Mouse (Mus musculus): ENCODE results near the gene Ski. TPM values are rescaled to one million over a fixed set of nuclear protein-coding genes. Genes with fewer than 3 reads are reported as not detected.

Gene Ski
- total RNA-seq, 2 experiments from 2014 or later: 65.3 to 80.4 TPM

DNA sequence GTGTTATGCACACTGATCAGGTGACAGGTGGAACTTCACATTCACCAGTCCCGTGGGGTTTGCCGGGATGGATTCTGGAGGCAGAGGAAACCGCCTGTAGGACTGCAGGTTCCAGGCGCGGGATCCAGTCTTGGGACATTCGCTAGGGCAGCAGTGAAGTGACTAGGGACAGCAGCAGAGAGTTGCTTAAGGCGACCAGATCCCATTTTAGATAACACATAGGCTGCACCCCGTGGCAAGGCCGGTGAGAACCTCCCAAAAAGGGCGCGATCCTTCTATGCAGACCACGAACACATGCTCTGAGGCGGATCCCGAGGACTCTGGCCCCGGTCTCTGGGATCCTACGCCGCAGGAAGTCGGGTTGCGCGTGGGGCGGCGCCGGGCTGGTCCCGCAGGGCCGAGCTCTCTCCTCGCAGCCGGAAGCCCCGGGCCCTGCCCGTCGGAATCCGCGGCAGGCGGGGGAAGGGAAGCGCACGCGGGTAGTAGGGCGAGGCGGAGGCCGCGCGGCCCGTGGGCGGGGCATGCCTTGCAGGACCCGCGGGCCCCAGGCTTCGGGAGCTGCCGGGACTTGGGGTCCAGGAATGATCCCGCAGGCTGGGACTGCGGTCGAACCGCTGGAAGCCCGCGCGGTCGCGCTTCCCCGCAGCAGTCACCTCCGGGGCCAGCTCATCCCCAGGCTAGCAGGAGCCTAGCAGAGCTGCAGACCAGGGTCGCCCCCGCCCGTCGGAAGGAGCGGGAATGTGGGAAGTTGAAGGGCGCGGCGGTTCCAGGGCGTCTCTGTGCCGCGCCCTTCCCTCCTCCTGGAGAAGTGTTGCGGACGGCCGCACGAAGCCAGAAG lies 71.9 kb downstream of the Ski start:
- DNase-seq: peak; percentile 92

DNA sequence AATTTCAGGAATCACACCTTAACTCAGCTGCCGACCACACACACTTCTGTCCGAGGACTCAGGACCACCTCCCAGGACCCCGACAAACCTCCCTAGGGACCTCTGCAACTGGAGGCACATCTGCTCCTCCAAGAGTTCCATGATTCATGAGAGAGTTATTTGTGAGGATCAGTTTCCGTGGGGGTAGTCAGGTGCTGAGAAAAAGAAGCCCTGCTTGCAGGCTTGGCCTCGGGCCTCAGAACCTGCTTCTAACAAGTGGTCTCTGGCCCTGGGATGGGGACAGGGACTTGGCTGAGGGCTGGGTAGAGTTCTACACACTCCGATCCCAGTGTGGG lies 72.5 kb downstream of the Ski start:
- no peak for DNase-seq

DNA sequence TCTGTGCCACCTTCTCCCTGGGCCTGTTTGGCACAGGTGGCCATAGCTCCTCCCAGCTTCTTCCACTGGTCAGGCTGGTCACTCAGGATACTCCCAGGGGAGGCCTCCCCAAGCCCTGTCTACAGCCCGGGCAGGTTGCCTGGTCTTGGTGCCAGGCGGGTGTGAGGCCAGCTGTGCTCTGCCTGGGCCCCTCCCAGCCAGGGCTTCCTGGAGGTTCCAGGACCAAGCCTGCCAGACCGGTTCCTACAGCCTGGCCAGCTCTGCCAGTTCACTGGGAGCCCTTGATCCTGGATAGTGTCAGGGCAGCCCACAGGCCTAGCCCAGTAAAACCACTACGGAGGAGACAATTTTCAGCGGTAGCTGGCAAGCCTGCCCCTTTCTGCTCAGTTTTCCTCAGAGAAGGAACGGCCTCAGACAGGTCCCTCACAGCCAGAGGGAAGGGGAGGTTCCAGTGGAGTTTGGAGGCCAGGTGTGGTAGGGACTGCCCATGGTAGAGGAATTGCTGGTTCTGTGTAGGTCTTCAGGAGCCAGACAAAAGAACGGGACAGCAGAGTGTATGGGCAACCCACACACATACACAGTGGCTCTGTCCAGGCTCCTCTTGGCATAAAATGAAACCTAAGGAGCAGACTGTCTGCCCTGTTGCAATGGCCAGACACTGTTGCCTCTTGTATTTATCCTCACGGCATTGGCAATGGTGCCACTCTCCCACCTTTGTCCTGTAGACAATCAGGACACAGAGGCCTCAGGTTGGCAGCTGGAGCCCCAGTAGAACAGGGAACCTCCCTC lies 73.3 kb downstream of the Ski start:
- DNase-seq: peak; percentile 86

DNA sequence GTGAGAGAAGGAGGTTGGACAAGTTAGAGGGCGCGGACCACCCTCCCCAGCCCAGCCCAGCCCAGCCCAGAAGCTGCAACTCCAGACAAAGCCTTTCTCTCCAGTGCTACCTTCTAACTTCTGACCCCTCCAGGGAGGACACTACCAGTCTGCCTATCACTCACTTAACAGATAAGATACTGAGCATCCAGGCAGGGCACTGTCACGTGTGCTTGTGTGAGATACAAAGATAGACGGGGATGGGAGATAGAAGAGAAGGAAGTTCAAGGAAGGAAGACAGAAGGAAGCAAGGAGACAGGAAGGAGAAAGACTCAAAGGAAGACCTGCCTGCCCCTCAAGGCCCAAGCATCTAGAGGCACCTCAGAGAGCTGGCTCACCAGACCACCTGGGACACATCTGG lies 73.9 kb downstream of the Ski start:
- DNase-seq: no peak

DNA sequence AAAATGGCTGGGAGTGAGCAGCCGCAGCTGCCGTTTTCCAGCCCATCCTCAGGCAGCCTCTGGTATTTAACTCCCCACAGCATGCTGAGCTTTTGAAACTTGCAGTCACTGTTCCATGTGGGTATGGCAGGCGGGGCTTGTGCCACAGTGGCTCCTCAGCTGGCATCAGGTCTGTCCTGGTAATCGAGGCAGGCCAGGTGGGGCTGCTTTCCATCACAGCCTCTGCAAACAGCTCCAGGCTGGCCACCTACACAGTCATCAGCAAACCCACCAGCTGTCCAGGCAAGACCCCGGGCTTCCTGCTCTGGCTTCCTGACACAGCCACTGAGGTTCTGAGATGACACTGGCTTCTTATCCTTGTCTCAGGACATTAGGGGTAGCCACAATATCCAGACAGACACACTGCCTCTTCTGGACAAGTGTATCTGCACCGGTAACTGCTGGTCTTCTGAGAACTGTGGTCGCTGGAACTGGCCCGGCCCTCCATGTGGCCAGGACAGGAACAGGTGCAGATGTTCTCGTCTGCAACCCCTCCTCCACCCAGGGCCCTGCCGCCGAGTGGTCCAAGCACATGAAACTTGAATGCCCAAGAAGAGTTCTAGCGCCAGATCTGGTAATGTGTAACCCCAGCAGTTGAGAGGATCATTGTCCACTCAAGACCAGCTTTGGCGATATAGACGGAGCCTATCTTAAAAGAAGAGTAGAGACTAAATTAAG lies 76.1 kb downstream of the Ski start:
- DNase-seq: no peak

DNA sequence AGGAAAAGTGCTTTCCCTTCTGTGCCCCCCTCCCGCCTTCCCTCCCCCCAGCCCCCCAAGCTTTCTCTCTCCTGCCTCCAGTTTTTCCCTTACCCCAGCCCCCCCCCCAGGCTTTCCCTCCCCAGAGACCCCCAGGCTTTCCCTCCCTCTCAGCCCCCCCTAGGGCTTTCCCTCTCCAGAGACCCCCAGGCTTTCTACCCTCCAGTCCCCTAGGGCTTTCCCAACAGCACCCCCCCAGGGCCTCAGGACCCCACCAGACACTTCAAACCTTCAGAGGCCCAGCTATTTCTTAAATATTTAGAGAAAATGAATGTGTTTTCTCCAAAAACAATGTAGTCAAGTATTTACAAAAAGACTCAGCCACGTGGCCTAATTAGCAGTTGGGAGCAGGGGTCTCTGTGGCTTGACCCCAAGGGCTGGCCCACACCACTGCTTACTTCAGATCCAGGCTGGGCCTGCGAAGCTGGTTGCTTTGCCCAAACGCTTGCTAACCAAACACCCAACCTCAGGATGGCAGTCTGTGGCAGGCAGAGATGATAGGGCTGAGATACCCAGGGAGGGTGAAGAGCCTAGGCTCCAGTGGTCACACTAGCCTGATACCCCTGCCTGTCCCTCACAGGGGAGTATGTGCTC lies 77.7 kb downstream of the Ski start:
- no peak for DNase-seq

DNA sequence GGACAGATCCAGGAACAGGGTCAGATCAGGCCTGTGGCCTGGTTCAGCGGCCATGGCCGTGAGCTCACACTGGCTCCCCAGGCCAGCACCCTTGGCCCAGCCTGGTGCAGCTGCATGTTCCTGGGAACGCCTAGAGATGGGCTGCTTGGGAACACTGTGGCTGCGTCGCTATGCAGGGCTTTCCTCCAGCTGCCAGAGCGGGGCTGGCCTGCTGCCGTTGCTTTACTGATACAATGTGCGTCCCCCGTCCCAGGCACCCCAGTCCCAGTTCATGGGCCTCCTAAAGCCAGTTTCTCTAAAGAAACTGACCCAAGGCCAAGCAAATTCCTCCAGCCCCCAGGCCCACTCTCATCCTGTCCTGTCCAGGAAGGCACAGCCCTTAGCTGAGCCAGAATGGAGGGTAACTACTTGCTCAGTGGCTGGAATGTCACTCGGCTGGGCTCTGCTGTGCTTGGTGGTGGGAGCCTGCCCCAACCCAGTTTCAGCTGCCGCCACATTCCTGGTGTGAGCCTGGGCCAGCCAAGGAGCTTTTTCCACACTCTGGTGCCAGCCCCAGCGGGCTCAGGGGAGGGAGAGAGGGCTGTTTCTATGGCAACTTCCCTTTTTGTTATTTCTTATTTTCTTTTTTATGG lies 78.4 kb downstream of the Ski start:
- peak; percentile 75 for DNase-seq

DNA sequence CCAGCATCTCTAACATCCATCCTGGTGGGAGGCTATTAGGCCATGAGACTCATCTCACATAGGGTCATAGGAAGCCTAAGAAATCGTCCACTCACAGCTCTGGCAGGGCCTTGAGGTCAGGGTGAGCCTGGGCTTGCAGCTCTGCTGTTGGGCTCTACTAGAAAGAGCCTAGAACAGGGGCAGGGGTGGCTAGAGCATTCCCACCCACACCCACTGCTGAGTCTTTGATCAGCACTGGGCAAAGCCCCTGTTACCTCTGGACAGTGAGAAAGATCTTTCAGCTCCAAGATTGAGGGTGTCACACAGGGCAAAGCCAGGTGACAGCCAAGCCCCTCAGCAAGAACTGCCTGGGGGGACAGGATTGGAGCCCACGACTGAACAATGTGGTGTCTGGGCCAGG lies 79.0 kb downstream of the Ski start:
- no peak for DNase-seq

DNA sequence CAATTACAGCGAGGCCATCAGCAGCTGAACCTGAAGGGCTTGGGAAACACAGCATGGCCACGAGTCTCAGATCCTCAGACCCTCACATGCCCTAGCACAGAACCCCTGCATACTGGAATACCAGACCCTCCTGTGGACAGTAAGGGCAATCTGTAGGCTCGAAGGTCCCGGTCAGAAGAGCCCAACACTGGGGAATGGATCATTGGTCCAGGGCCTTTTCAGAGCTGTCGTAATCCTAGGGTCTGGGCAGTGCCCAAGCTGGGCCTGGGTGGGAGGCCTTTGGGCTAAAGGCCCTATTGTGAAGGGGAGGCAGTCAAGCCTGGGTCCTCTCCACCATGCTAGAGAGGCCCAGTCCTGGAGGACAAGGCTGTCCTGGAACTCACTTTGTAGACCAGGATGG lies 79.6 kb downstream of the Ski start:
- DNase-seq: no peak

DNA sequence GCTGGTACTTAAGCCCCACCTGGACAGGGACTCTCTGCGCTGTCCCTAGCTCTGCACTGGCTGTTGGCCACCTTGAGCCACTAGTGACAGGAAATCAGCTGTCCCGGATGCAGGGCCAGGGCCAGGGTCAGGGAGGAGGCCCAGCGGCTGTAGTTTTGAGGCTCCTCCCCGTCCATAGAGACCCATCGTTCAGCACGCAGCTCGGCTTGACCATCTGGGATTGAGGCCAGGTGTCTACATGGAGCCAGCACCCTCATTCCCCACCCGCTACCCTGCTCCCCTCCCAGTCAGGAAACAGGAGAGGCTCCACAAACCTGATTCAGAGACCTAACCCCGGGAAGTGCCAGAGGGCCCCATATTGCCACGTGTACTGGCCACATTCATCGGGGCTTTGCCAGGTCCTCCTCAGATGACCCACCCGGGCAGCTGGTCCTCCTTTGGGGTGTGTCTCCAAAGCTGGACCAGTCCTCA lies 81.6 kb downstream of the Ski start:
- peak; percentile 81 for DNase-seq

DNA sequence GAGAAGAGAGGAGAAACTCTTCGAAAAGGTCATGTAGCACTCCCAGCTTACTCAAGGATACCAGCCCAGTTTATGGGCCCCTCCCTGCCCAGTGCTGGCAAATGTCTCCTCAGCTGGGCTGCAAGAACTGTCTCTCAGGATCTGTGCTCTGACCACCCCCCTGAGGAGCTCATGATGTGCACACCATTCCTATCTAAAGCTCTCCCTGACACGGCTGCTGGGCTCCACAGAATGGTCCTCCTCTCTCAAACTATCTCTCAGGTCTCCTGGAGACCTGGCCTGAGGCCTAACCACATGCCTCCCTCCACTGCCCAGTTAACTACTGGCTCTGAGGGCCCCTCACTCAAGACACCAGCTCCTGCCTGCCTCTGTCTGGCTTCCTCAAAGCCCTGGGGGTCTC lies 82.2 kb downstream of the Ski start:
- peak; percentile 36 for DNase-seq

DNA sequence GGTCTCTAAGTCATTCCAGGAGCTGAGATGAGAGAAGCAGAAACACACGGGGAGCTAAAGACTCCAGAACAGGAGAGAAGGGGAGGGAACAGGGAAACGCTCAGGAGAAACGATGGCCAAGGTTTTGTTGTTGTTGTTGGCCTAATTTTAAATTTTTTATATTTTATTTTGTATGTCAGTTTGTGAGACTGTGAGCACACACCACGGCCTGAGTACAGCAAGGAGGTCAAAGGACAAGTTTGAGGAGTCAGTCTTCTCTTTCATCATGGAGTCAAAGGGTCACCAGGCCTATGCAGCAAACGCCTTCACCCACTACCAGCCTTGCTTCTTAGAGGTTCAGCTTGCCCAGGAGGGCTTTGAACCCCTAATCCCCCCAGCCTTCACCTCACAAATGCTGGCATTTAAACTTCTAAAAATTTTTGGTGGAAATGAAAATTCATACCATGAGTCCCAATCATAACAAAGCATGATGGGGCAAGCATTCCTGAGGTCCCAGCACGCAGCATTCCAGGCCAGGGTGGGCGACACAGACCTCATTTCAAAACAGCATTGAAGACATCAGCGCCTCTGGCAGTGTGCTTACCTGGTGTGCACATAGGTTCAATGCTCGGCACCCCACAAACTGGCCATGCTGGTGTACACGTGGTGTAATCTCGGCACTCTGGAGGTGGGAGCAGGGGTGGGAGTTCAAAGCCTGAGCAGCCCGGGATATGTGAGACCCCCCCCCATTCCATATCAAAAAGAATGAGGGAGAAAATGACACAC lies 82.9 kb downstream of the Ski start:
- peak; percentile 9 for DNase-seq

DNA sequence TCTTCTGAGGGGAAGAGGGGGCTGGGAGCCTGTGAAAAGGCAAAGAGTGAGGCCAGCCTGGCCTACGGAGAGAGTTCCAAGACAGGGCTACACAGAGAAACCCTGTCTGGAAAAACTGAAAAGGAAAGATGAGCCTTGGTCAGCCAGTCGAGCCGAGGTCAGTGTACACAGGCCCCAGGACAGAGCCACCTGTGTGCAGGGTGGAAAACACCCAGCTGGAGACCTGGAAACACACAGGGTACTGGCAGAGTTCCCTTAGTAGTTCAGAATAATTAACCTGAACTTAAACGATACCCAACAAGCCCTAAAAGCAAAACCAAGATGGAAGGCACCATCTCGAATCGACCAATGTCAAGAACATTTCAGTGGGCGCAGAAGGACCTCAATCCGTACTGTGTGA lies 83.9 kb downstream of the Ski start:
- DNase-seq: no peak

DNA sequence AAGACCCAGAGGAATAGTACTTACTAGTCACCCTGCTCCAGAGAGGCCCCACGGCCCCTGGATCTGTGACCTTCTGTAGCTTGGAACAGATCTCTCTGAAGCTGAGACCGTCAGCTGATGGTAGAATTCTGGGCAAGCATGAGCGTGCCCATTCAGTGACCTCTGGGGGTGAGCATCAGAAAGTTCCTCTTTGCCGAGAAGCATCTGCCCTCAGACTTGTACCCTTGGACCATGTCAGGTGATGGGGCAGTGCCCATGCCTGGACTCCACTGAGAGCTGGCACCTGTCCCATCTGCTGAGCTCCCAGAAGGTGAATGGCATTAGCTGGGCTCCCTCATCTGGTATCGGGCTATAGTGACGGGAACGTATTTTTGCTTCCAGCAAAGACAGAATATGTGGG lies 84.5 kb downstream of the Ski start:
- DNase-seq: no peak

DNA sequence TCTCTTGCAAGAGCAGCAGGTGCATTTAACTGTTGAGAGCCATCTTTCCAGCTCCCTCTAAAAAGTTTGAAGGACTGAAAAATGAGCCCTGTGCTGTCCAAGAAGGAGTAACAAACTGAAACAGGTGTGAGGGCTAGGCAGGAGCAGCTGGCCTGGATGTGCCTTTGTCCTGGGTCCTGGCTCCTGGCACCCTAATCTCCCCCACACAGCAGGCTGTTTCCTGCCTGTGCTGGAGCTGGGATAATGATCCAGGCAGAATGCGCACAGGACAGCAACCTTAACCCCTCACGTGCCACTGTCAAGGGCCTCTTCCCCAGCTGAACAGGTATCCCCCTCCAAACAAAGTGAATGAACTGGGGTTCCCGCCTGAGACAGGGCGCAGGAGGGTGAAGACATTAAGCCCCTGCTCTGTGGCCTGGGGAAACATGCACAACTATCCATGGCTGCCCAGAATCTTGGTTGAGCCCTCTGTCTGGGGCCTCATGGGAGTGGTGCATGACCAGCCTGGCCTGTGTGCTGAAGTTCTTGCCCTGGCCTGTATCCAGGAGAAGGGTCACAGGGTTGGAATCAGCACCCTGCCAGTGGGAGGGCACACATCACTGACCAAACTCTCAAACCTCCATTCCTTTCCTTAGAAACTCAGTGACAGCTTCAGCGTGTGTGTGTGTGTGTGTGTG lies 86.3 kb downstream of the Ski start:
- peak; percentile 75 for DNase-seq

DNA sequence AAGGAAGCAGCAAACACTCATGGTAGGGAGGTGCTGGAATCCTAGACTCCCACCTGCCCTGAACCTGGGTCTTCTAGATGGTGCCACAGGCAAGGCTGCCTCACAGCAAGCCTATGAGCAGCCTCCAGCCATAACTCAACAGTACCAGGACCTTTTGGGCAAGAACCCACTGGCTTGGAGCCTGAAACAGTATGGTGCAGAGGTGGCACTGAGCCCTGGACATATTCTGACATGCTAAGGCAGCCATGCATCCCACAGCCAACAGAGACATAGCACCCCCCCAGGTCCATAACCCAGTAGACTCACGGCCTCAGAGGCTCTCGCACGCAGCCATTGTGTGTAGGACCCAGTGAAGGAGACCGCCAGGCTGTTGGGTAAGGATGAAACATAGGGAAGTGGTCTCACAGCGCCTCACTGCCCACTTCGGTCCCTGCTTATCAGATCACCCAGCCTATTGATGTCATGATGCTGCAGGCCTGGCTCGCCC lies 87.7 kb downstream of the Ski start:
- DNase-seq: no peak

DNA sequence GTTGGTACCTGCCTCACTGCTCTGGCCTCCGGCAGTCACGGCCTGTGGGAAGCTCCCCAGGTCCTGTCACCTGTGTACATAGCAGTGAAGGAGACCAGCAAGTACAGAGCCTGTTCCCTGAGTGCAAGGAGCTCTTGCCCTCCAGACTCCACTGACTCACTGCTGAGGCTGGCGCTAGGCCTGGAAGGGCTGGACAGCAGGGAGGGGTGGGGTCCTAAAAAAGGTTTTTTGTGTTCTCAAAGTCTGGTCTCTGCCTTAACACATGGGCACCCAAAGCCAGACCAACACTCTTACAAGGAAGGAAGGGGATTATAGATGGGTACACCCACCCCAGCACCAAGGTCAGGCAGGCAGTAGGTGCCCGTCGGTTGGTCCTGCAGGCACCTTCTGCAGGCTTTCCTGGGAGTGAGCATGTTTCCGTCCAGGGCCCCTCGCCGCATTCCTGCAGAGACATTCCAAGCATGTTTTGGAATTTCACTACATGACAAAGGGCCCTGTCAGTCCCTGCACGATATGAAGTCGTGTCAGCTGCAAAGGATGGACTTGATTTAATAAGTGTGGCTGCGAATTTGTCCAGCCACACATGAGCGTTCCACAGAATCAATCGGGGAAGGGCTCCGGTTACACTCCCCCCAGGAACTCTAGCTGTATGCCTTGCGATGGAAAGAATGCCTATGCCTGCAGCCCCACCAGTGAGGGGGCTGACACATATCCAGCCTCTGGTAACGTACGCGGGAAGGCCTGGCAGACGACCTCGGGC lies 88.6 kb downstream of the Ski start:
- DNase-seq: peak; percentile 60

DNA sequence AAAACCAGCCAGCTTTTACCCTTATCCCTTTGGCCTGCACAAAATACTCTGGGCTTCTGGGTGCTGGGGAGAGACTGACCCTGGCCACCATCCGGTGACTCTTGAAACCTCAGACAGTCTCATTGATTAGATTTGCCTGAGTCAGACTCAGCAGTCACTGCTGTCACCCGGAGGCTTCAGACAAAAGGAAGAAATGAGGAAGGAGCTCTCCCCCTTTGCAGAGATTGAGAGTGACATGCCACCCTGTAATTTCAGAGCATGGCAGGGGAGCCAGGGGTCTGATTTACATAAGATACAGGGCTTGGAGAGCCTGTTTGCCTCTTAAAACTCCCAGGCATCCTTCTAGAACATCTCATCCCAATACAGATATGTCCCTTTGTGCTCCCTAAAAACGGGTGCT lies 89.2 kb downstream of the Ski start:
- no peak for DNase-seq

DNA sequence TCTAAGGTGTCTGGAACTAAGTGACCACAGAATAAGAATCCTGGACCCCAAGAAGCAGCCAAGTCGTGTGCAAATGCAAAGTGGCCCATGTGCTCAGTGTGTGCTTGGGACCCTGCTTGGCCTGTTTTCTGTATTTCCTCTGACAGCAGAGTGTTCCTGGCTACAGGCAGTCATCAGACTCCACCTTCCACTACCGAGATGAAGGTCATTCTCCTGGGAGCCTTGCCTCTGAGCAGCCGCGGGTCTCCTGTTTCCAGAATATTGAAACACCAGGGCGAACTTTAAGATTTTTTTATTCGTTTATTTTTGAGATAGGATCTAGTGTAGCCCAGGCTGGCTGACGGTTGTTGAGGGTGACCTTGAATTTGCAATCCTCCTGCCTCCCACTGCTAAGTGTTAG lies 91.8 kb downstream of the Ski start:
- peak; percentile 57 for DNase-seq

DNA sequence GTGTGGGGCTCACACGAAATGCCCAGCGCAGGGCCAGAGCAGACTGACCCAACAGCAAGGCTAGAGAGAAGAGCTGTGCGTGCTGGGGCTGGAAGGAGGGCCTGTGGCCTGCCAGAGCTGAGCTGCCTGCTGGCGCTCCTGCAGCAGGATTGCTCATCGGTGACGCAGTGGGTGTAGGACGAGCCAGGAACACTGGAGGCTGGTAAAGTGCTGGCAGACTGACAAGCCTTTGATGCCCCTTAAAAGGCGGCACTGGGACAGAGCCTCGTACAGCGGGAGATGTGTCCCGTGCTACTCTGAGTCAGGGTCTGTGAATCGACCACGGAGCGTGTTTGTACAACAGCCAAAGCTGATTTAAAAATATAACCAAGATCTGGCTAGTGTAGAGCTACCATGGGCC lies 92.4 kb downstream of the Ski start:
- DNase-seq: peak; percentile 93
